Mouse (Mus musculus) macrophage (primary cell): ENCODE data around the gene Myl9. TPM values are rescaled to one million over a fixed set of nuclear protein-coding genes. Genes with fewer than 3 reads are reported as not detected.

Experiments
- H3K27ac ChIP-seq: fragments of 350-480 bp; formaldehyde crosslinking; 2 replicates; pipeline ENCODE4 v1.9.0; 2021
- H3K36me3 ChIP-seq: fragments of 350-480 bp; formaldehyde crosslinking; 2 replicates; pipeline ENCODE4 v1.9.0; 2021; ENCODE audit errors: inconsistent target
- H3K4me3 ChIP-seq: fragments of 350-480 bp; formaldehyde crosslinking; 2 replicates; pipeline ENCODE4 v1.9.0; 2021; ENCODE audit errors: inconsistent target
- H3K79me2 ChIP-seq: fragments of 350-480 bp; formaldehyde crosslinking; 2 replicates; pipeline ENCODE4 v1.9.0; 2021; ENCODE audit errors: inconsistent target
- WGBS: methylation state at CpG from one replicate; pipeline ENCODE4 v1.1.7; 2026; ENCODE audit warnings: inconsistent platforms; ENCODE audit not compliant: missing documents; 5-methylcytosine and 5-hydroxymethylcytosine counted together
- polyA plus RNA-seq: library from polyadenylated mRNA; stranded (reverse); fragments of 250-400 nt; gene quantifications from 3 replicates; pipeline ENCODE4 v1.2.4, GENCODE M21; 2018; ENCODE audit warnings: inconsistent platforms

The Myl9 gene
- polyA plus RNA-seq, 1 experiment from 2014 or later = not detected

- 94% methylated on average over 13 of the region's 13 CpGs for WGBS
- no peaks in the 10 kb centered on the region for H3K79me2 ChIP-seq
- H3K36me3 ChIP-seq = no peaks in the 10 kb centered on the region
- no peak overlapping the region for H3K27ac ChIP-seq
- H3K4me3 ChIP-seq = no peak overlapping the region
Measured at GRCm38 (mm10) chr2:156774035-156774737, 1.0 kb upstream of the Myl9 start.

GRCm38 (mm10) chr2:156775455-156776435 lies 525 bp downstream of the Myl9 start:
- no peak overlapping the region for H3K4me3 ChIP-seq
- no peaks in the 10 kb centered on the region for H3K79me2 ChIP-seq
- no peak overlapping the region for H3K27ac ChIP-seq
- WGBS = 46% methylated on average over 17 of the region's 17 CpGs
- H3K36me3 ChIP-seq = no peaks in the 10 kb centered on the region

GRCm38 (mm10) chr2:156776907-156777306 lies 1.7 kb downstream of the Myl9 start:
- no peak overlapping the region for H3K4me3 ChIP-seq
- no peaks in the 10 kb centered on the region for H3K36me3 ChIP-seq
- no peaks in the 10 kb centered on the region for H3K79me2 ChIP-seq
- no peak overlapping the region for H3K27ac ChIP-seq
- WGBS = 94% methylated on average over 2 of the region's 2 CpGs

DNA sequence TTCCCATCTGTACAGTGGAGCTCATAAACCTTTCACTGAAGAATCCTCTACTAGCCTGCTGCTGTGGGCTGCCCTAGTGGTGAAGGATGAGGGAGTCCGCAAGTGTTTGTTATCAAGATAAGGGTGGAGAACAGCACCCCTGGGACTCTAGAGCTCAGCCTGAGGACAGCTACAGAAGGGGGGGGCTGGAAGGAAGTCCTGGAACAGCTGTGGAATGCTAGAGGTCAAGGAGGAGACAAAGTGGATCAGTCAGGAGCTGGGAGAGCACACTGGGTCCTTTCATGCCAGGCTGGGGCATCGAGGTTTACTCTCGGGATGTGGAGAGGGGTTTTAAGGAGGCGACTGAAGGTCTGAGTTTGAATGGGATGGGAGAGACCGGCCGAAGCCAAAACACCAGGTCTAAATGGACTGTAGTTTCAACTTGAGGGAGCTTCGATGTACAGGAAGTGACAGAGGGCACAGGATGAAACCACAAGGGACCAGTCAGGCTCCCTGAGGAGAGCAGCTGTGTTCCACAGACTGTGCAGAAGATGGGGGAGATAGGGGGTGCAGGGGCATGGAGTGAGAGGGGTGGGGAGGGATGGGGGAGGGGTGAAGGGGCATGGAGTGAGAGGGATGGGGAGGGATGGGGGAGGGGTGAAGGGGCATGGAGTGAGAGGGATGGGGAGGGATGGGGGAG lies 2.2 kb downstream of the Myl9 start:
- H3K36me3 ChIP-seq = no peaks in the 10 kb centered on the region
- no peak overlapping the region for H3K27ac ChIP-seq
- H3K79me2 ChIP-seq = no peaks in the 10 kb centered on the region
- WGBS = 57% methylated on average over 7 of the region's 7 CpGs
- no peak overlapping the region for H3K4me3 ChIP-seq

DNA sequence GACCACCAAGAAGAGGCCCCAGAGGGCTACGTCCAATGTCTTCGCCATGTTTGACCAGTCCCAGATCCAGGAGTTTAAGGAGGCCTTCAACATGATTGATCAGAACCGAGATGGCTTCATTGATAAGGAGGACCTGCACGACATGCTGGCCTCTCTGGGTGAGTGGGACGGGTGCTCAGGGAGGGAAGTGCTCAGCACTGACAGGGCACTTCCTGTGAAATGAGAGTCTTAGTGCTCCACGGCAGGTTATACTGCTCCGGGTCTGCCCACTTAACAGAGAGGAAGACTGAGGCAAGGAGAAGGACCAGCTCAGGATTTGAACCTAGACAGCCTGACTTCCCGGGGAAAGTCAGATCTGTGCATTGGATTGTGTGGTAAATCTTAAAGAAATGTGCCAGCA lies 3.4 kb downstream of the Myl9 start:
- H3K4me3 ChIP-seq = no peak overlapping the region
- H3K79me2 ChIP-seq = no peaks in the 10 kb centered on the region
- 78% methylated on average over 8 of the region's 8 CpGs for WGBS
- no peaks in the 10 kb centered on the region for H3K36me3 ChIP-seq
- H3K27ac ChIP-seq = no peak overlapping the region

GRCm38 (mm10) chr2:156779036-156779435 lies 3.8 kb downstream of the Myl9 start:
- Histone ChIP-seq H3K79me2 (no peaks in the 10 kb centered on the region), H3K36me3 (no peaks in the 10 kb centered on the region), H3K4me3 (no peak overlapping the region), H3K27ac (no peak overlapping the region)
- 89% methylated on average over 5 of the region's 5 CpGs for WGBS

GRCm38 (mm10) chr2:156779488-156779887 lies 4.3 kb downstream of the Myl9 start:
- Histone ChIP-seq H3K4me3 (no peak overlapping the region), H3K79me2 (no peaks in the 10 kb centered on the region), H3K36me3 (no peaks in the 10 kb centered on the region), H3K27ac (no peak overlapping the region)
- 61% methylated on average over 2 of the region's 2 CpGs for WGBS

- Histone ChIP-seq H3K4me3 (no peak overlapping the region), H3K27ac (no peak overlapping the region), H3K79me2 (no peaks in the 10 kb centered on the region), H3K36me3 (no peaks in the 10 kb centered on the region)
- 71% methylated on average over 9 of the region's 9 CpGs for WGBS
Measured at GRCm38 (mm10) chr2:156780129-156780528, 4.9 kb downstream of the Myl9 start.

- no peaks in the 10 kb centered on the region for H3K79me2 ChIP-seq
- no peak overlapping the region for H3K4me3 ChIP-seq
- no peaks in the 10 kb centered on the region for H3K36me3 ChIP-seq
- 50% methylated on average over 17 of the region's 17 CpGs for WGBS
- H3K27ac ChIP-seq = no peak overlapping the region
Measured at GRCm38 (mm10) chr2:156780752-156781151, 5.5 kb downstream of the Myl9 start.

DNA sequence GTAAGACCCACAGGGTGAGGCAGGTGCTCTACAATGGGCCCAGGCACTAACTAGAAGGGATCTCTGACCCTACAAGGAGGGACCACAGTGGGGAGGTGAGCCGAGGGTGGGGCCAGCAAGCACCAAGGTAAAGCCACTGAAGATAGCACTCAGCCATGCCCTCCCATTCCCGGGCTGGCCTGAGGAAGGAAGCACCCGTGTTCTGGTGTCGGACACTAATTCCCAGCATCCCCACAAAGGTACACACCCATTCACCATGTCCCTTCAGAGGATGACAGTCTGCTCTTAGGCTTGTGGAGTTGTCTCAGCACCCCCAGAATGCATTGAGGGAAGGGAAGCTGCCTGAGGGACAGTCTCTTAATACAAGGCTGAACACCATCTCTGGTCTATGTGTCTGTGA lies 6.1 kb downstream of the Myl9 start:
- Histone ChIP-seq H3K36me3 (no peaks in the 10 kb centered on the region), H3K4me3 (no peak overlapping the region), H3K79me2 (no peaks in the 10 kb centered on the region), H3K27ac (no peak overlapping the region)
- 85% methylated on average over 4 of the region's 4 CpGs for WGBS

- no peak overlapping the region for H3K27ac ChIP-seq
- WGBS = 86% methylated on average over 4 of the region's 4 CpGs
Measured at GRCm38 (mm10) chr2:156781836-156782480, 6.7 kb downstream of the Myl9 start.

GRCm38 (mm10) chr2:156782481-156783348 lies 7.5 kb downstream of the Myl9 start:
- Histone ChIP-seq H3K79me2 (no peaks in the 10 kb centered on the region), H3K27ac (no peak overlapping the region), H3K4me3 (no peak overlapping the region), H3K36me3 (no peaks in the 10 kb centered on the region)
- WGBS = 90% methylated on average over 10 of the region's 10 CpGs

More at GRCm38 (mm10) chr2:156781836-156782480, 6.7 kb downstream of the Myl9 start:
- Histone ChIP-seq H3K36me3 (no peaks in the 10 kb centered on the region), H3K79me2 (no peaks in the 10 kb centered on the region), H3K4me3 (no peak overlapping the region)

GRCm38 (mm10) chr2:156783349-156783728 lies 8.1 kb downstream of the Myl9 start:
- WGBS = 77% methylated on average over 9 of the region's 9 CpGs
- Histone ChIP-seq H3K36me3 (no peaks in the 10 kb centered on the region), H3K27ac (no peak overlapping the region), H3K4me3 (no peak overlapping the region), H3K79me2 (no peaks in the 10 kb centered on the region)
